Mouse (Mus musculus) limb, embryonic 10.5 days (tissue): Measurements from ENCODE around the gene Slc38a1. TPM values are rescaled to one million over a fixed set of nuclear protein-coding genes. Genes with fewer than 3 reads are reported as not detected.

ENCODE experiments used
- DNase-seq: peaks from one replicate; pipeline ENCODE4 v3.0.0-alpha.2; 2017; ENCODE audit warnings: low spot score
- H3K27ac ChIP-seq: fragments of 300-500 bp; sonication (generic); 2 replicates; pipeline ENCODE4 v1.5.1; 2016; ENCODE audit warnings: mild to moderate bottlenecking
- H3K27me3 ChIP-seq: fragments of 300-500 bp; sonication (generic); 2 replicates; pipeline ENCODE4 v1.6.1; 2016; ENCODE audit warnings: low read depth, mild to moderate bottlenecking; ENCODE audit not compliant: poor library complexity, severe bottlenecking
- H3K36me3 ChIP-seq: fragments of 300-500 bp; sonication (generic); 2 replicates; pipeline ENCODE4 v1.6.1; 2016; ENCODE audit warnings: mild to moderate bottlenecking, moderate library complexity
- H3K4me1 ChIP-seq: fragments of 300-500 bp; sonication (generic); 2 replicates; pipeline ENCODE4 v1.6.1; 2016
- H3K4me3 ChIP-seq: fragments of 300-500 bp; sonication (generic); 2 replicates; pipeline ENCODE4 v1.5.1; 2016; ENCODE audit warnings: mild to moderate bottlenecking, moderate library complexity
- H3K9me3 ChIP-seq: fragments of 300-500 bp; sonication (generic); replicated peaks from 2 replicates; pipeline ENCODE4 v1.6.1; 2016; ENCODE audit warnings: mild to moderate bottlenecking
- whole genome bisulfite sequencing: fragments of 180-500 bp; shearing (Covaris S2); methylation state at CpG from one replicate; pipeline ENCODE4 v1.1.7; 2016; 5-methylcytosine and 5-hydroxymethylcytosine counted together
- polyA plus RNA-seq: library from polyadenylated mRNA; unstranded; fragments of >200 nt; fragmentation: Nextera tagmentation; extraction: Ambion mirVana; gene quantifications from 2 replicates; pipeline ENCODE4 v1.2.1, GENCODE M21; 2016

Gene Slc38a1
- polyA plus RNA-seq, 1 experiment from 2014 or later = 149 TPM

GRCm38 (mm10) chr15:96537272-96537671 is 105.4 kb downstream of the Slc38a1 start:
- Histone ChIP-seq H3K36me3 (no peaks in the 10 kb centered on the region), H3K27ac (no peak overlapping the region), H3K4me1 (no peaks in the 10 kb centered on the region), H3K4me3 (no peak overlapping the region), H3K27me3 (no peaks in the 10 kb centered on the region), H3K9me3 (no peaks in the 10 kb centered on the region)
- WGBS = 92% methylated on average over 11 of the region's 11 CpGs
- no peak for DNase-seq

GRCm38 (mm10) chr15:96536412-96536811 is 106.3 kb downstream of the Slc38a1 start:
- no peaks in the 10 kb centered on the region for H3K27me3 ChIP-seq
- H3K4me3 ChIP-seq = no peak overlapping the region
- H3K4me1 ChIP-seq = no peaks in the 10 kb centered on the region
- no peaks in the 10 kb centered on the region for H3K36me3 ChIP-seq
- WGBS = 93% methylated on average over 7 of the region's 7 CpGs
- no peak overlapping the region for H3K27ac ChIP-seq
- H3K9me3 ChIP-seq = no peaks in the 10 kb centered on the region
- no peak for DNase-seq

- Histone ChIP-seq H3K4me1 (peaks cover 9% of the 10 kb centered on the region; the same call in 1 of the 2 replicates), H3K27ac (no peak overlapping the region), H3K4me3 (no peak overlapping the region), H3K9me3 (no peaks in the 10 kb centered on the region), H3K36me3 (no peaks in the 10 kb centered on the region), H3K27me3 (no peaks in the 10 kb centered on the region)
- WGBS = 34% methylated on average over 6 of the region's 6 CpGs
- no peak for DNase-seq
These were observed 115.0 kb downstream of the Slc38a1 start for GRCm38 (mm10) chr15:96527686-96528085.

- Histone ChIP-seq H3K27me3 (no peaks in the 10 kb centered on the region), H3K36me3 (no peaks in the 10 kb centered on the region), H3K9me3 (no peaks in the 10 kb centered on the region), H3K27ac (peak overlapping the region; percentile 30; the same call in 1 of the 2 replicates), H3K4me1 (peaks cover 9% of the 10 kb centered on the region; the same call in 1 of the 2 replicates), H3K4me3 (no peak overlapping the region)
- no peak for DNase-seq
- WGBS = 78% methylated on average over 9 of the region's 9 CpGs
These were observed 118.4 kb downstream of the Slc38a1 start for GRCm38 (mm10) chr15:96524239-96524738.

Other genes with a start within 250 kb of the Slc38a1 start
- 119 and 125 TPM in 2 replicates for gene Scaf11, start 182.1 kb downstream of the Slc38a1 start, polyA plus RNA-seq
- 173 and 198 TPM in 2 replicates for gene Slc38a2, start 56.8 kb upstream of the Slc38a1 start, polyA plus RNA-seq